Mouse (Mus musculus): ENCODE measurements around the gene Krt28. TPM values are rescaled to one million over a fixed set of nuclear protein-coding genes. Genes with fewer than 3 reads are reported as not detected.

Gene Krt28
- polyA plus RNA-seq, 1 experiment from 2014 or later, result 0.20 TPM

DNA sequence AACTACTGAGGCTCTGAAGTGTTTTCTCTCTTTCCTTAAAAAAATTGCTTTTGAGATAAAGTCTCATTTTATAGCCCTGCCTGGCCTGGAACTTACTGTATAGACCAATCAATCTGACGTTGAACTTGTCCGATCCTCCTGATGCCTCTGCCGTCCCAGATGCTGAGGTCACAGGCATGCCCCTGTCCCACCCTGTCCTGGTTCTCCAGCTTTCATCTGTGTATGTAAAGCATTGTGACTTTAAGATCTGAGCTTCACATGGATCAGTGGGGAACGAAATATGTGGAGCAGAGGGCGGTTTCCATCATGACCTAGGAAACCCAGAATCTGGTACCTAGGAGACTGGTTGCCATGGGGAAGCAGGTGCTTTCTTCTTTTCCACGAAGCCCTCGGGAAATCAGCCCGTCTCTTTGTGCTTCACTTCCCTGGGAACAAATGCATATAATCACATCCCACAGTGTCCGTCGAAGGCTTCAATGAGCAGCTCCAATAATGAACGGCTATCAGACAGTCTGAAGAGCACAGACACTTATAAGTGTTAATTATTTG lies 35.3 kb downstream of the Krt28 start:
- H3K27ac ChIP-seq, result no peak overlapping the region
- DNase-seq (ENCODE audit: low spot score), result no peak
- no peak overlapping the region for H3K4me3 ChIP-seq
- 84% methylated on average over 11 of the region's 11 CpGs for WGBS
- no peaks in the 10 kb centered on the region for H3K36me3 ChIP-seq
- H3K27me3 ChIP-seq (ENCODE audit: low read depth, poor library complexity, severe bottlenecking), result no peaks in the 10 kb centered on the region
- no peaks in the 10 kb centered on the region for H3K9me3 ChIP-seq (replicated peaks)
- H3K4me1 ChIP-seq, result no peaks in the 10 kb centered on the region

DNA sequence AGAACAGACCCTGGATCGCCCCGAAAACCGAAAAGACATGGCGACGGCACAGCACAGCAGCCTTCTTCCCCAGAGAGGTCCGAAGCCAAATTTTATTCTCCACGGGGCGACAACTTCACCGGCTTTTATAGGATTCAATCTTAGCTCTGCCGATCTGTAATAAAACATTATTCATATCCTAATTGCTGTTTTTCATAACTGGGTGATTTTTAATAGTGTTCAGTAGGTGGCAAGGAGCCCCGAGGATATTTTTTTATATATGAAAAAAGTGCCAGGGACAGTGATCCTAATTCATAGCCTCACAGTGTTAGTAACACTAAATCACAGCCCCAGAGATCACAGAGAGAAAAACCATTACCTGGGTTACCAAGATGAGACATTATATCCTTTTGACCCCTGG lies 36.8 kb downstream of the Krt28 start, which contains the start of gene Krt26:
Gene Krt26, minus strand, starts transcription at position 101 of the 400 bp plus-strand sequence.
- no peak for DNase-seq (ENCODE audit: low spot score)
- 93% methylated on average over 11 of the region's 11 CpGs for WGBS
- H3K4me1 ChIP-seq, result no peaks in the 10 kb centered on the region
- H3K36me3 ChIP-seq, result no peaks in the 10 kb centered on the region
- H3K4me3 ChIP-seq, result no peak within 1 kb of the TSS
- H3K27me3 ChIP-seq (ENCODE audit: low read depth, poor library complexity, severe bottlenecking), result no peaks in the 10 kb centered on the region
- no peaks in the 10 kb centered on the region for H3K9me3 ChIP-seq (replicated peaks)
- no peak within 1 kb of the TSS for H3K27ac ChIP-seq

DNA sequence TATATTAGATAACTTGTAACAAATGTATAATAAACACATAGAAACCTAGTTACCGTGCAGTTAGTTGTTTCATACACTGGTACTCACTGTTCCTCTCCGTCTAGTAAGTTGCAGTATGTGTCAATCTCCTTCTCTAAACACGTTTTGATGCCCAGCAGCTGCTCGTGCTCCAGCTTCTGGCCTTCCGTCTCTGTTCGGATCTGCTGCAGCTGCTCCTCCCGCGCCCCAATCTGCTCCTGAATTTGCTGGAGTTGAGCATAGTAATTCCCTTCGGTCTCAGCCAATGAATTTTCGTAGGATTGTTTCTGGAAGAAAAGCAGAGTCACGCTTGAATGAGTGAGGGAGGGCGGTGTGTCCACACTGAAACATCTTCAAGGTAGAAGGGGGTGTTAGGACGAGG lies 41.3 kb downstream of the Krt28 start:
- Histone ChIP-seq H3K36me3 (no peaks in the 10 kb centered on the region), H3K4me1 (no peaks in the 10 kb centered on the region), H3K27me3 (ENCODE audit: low read depth, poor library complexity, severe bottlenecking) (no peaks in the 10 kb centered on the region), H3K9me3 (replicated peaks) (no peaks in the 10 kb centered on the region), H3K4me3 (no peak overlapping the region), H3K27ac (no peak overlapping the region)
- WGBS, result 88% methylated on average over 13 of the region's 13 CpGs
- DNase-seq (ENCODE audit: low spot score), result no peak

DNA sequence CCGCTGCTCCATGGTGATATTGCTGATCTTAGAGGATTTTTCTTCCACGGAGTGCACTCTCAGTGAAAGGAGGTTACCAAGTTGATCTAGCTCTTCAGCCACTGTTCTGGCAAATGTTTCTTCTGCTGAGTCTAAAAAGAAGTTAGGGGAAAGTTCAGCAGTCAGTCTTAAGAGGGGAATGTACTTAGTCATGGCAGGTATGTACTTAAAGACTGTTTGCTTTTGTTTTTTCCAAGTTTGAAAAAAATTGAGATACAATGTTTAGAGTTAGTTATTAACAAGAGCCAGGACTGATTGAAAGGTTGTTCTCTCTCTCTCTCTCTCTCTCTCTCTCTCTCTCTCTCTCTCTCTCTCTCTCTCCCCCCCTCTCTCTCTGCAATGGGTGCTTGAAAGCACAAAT lies 45.0 kb downstream of the Krt28 start:
- Histone ChIP-seq H3K4me1 (0 out of 2 replicates have a peak, but pooled peaks cover 6% of the 10 kb centered on the region), H3K27me3 (ENCODE audit: low read depth, poor library complexity, severe bottlenecking) (no peaks in the 10 kb centered on the region), H3K9me3 (replicated peaks) (no peaks in the 10 kb centered on the region), H3K36me3 (no peaks in the 10 kb centered on the region), H3K4me3 (no peak overlapping the region), H3K27ac (no peak overlapping the region)
- no peak for DNase-seq (ENCODE audit: low spot score)
- WGBS, result 78% methylated on average over 2 of the region's 2 CpGs

DNA sequence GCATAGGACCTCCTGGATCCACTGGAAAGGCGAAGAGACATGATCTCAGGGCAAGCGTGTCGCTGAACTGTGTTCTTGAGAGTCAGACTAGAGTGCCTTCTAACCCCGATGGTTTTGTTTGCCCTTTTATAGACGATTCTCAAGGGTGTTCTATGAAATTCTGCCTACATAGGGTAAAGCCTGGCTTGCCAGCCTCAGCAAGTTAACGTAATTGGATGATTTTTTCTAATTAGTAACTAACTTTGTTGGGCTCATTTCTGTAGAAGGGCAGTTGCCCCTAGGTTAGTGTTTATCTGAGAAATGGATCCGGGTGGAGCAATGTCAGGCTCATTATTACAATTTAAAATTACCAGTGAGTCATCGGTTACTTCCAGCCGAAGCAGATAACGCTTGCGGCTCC lies 51.9 kb downstream of the Krt28 start, which contains the start of gene Krt25:
Gene Krt25, minus strand, starts transcription at position 101 of the 400 bp plus-strand sequence.
- no peaks in the 10 kb centered on the region for H3K27me3 ChIP-seq (ENCODE audit: low read depth, poor library complexity, severe bottlenecking)
- H3K4me1 ChIP-seq, result 0 out of 2 replicates have a peak, but pooled peaks cover 6% of the 10 kb centered on the region
- WGBS, result 94% methylated on average over 11 of the region's 11 CpGs
- H3K36me3 ChIP-seq, result no peaks in the 10 kb centered on the region
- no peak for DNase-seq (ENCODE audit: low spot score)
- H3K9me3 ChIP-seq (replicated peaks), result no peaks in the 10 kb centered on the region
- no peak within 1 kb of the TSS for H3K27ac ChIP-seq
- no peak within 1 kb of the TSS for H3K4me3 ChIP-seq

DNA sequence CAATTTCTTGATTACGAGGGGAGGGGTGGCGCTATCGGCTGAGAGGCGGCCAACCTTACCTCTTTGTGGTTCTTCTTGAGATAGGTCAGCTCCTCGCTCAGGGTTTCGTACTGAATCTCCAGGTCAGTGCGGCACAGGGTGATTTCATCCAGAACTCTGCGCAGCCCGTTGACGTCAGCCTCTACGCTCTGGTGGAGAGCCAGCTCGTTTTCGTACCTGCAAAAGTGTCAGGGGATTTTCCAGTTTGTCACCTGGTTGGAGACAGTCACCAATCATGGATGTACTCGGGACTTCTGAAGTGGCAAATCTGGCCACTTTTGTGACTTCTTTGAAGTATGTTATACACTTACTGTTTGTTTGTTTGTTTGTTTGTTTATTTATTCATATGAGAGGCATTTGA lies 53.6 kb downstream of the Krt28 start:
- no peak for DNase-seq (ENCODE audit: low spot score)
- Histone ChIP-seq H3K4me1 (no peaks in the 10 kb centered on the region), H3K27ac (no peak overlapping the region), H3K9me3 (replicated peaks) (no peaks in the 10 kb centered on the region), H3K27me3 (ENCODE audit: low read depth, poor library complexity, severe bottlenecking) (no peaks in the 10 kb centered on the region), H3K36me3 (no peaks in the 10 kb centered on the region), H3K4me3 (no peak overlapping the region)
- 90% methylated on average over 14 of the region's 14 CpGs for WGBS

DNA sequence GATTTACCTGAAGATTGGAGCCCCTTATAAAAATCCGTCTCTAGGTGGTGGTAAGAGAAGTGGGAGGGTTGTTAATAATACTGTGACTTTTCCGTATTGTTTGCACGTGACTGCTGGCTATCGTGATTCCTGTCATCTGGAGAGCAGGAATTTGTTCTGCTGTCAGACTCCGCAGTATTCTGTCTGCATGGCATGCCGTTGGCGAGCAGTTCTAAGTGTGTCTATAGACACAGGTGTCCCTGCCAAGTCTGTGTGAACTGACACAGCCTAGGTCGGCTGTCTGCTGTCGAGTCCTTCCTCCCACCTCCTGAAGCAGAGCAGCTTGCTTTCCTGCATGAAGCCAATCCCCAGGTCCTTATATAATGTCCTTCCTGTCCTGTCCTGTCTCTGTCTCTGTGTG lies 55.6 kb downstream of the Krt28 start:
- H3K27me3 ChIP-seq (ENCODE audit: low read depth, poor library complexity, severe bottlenecking), result no peaks in the 10 kb centered on the region
- DNase-seq (ENCODE audit: low spot score), result no peak

DNA sequence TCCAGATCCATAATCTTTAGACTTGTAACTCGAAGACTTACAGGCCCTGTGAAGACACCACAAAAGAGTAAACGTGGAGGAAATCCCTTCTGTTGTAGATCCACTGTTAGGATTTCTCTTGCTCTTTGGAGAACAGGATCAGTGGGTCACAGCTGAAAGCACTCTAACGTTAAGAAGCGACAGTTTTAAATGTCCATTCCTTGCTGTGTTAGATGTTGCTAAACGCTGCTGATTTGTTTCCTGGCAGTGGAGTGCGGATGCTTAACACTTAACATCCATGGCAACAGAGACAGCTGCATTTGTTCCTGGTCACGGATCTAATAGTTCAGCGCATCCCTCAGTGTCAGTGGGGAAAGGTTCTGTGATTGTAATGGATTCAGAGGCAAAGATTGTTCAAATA lies 58.2 kb downstream of the Krt28 start:
- H3K36me3 ChIP-seq, result no peaks in the 10 kb centered on the region
- no peaks in the 10 kb centered on the region for H3K4me1 ChIP-seq
- no peak for DNase-seq (ENCODE audit: low spot score)
- no peak overlapping the region for H3K27ac ChIP-seq
- WGBS, result 80% methylated on average over 8 of the region's 8 CpGs
- H3K4me3 ChIP-seq, result no peak overlapping the region
- H3K27me3 ChIP-seq (ENCODE audit: low read depth, poor library complexity, severe bottlenecking), result no peaks in the 10 kb centered on the region
- H3K9me3 ChIP-seq (replicated peaks), result no peaks in the 10 kb centered on the region

More for the DNA sequence above, 55.6 kb downstream of the Krt28 start:
- Histone ChIP-seq H3K36me3 (no peaks in the 10 kb centered on the region), H3K27ac (no peak overlapping the region), H3K4me3 (no peak overlapping the region), H3K9me3 (replicated peaks) (no peaks in the 10 kb centered on the region), H3K4me1 (no peaks in the 10 kb centered on the region)
- WGBS, result 82% methylated on average over 9 of the region's 9 CpGs

Other genes with a start within 250 kb of the Krt28 start
- gene Ccr7, start 219.8 kb downstream of the Krt28 start, polyA plus RNA-seq (2016; fragmentation: Nextera tagmentation; extraction: Ambion mirVana), result 0.82 and 1.3 TPM in 2 replicates
- gene Smarce1, start 143.9 kb downstream of the Krt28 start, polyA plus RNA-seq (2016; fragmentation: Nextera tagmentation; extraction: Ambion mirVana), result 352 and 394 TPM in 2 replicates
- 0.20 and 0.25 TPM in 2 replicates for gene Krt222, start 130.8 kb downstream of the Krt28 start, polyA plus RNA-seq (2016; fragmentation: Nextera tagmentation; extraction: Ambion mirVana)
- 0.23 TPM in 1 of 2 replicates, not detected in the other for gene Krt24, start 89.6 kb downstream of the Krt28 start, polyA plus RNA-seq (2016; fragmentation: Nextera tagmentation; extraction: Ambion mirVana)
- not detected in 2 replicates for gene Krt25, start 52.0 kb downstream of the Krt28 start, polyA plus RNA-seq (2016; fragmentation: Nextera tagmentation; extraction: Ambion mirVana)
- not detected in 2 replicates for gene Krt26, start 36.9 kb downstream of the Krt28 start, polyA plus RNA-seq (2016; fragmentation: Nextera tagmentation; extraction: Ambion mirVana)
- not detected in 2 replicates for gene Krt27, start 23.8 kb downstream of the Krt28 start, polyA plus RNA-seq (2016; fragmentation: Nextera tagmentation; extraction: Ambion mirVana)
- 18.7 and 20.5 TPM in 2 replicates for gene Krt10, start 14.5 kb upstream of the Krt28 start, polyA plus RNA-seq (2016; fragmentation: Nextera tagmentation; extraction: Ambion mirVana)
- gene Krt12, start 47.4 kb upstream of the Krt28 start, polyA plus RNA-seq (2016; fragmentation: Nextera tagmentation; extraction: Ambion mirVana), result not detected in 2 replicates
- gene Krt20, start 63.2 kb upstream of the Krt28 start, polyA plus RNA-seq (2016; fragmentation: Nextera tagmentation; extraction: Ambion mirVana), result 0.26 and 0.59 TPM in 2 replicates
- 0.81 and 1.4 TPM in 2 replicates for gene Krt23, start 118.2 kb upstream of the Krt28 start, polyA plus RNA-seq (2016; fragmentation: Nextera tagmentation; extraction: Ambion mirVana)
- 0.16 and 0.20 TPM in 2 replicates for gene Krt39, start 146.4 kb upstream of the Krt28 start, polyA plus RNA-seq (2016; fragmentation: Nextera tagmentation; extraction: Ambion mirVana)
- not detected in 2 replicates for gene Krt40, start 168.3 kb upstream of the Krt28 start, polyA plus RNA-seq (2016; fragmentation: Nextera tagmentation; extraction: Ambion mirVana)
- not detected in 2 replicates for gene Krtap3-3, start 176.0 kb upstream of the Krt28 start, polyA plus RNA-seq (2016; fragmentation: Nextera tagmentation; extraction: Ambion mirVana)
- gene Krtap3-2, start 181.9 kb upstream of the Krt28 start, polyA plus RNA-seq (2016; fragmentation: Nextera tagmentation; extraction: Ambion mirVana), result not detected in 2 replicates
- not detected in 2 replicates for gene Gm11939, start 184.6 kb upstream of the Krt28 start, polyA plus RNA-seq (2016; fragmentation: Nextera tagmentation; extraction: Ambion mirVana)
- not detected in 2 replicates for gene Krtap3-1, start 191.7 kb upstream of the Krt28 start, polyA plus RNA-seq (2016; fragmentation: Nextera tagmentation; extraction: Ambion mirVana)
- gene Krtap1-5, start 206.1 kb upstream of the Krt28 start, polyA plus RNA-seq (2016; fragmentation: Nextera tagmentation; extraction: Ambion mirVana), result not detected in 2 replicates
- not detected in 2 replicates for gene Krtap1-4, start 208.8 kb upstream of the Krt28 start, polyA plus RNA-seq (2016; fragmentation: Nextera tagmentation; extraction: Ambion mirVana)
- gene Krtap1-3, start 216.4 kb upstream of the Krt28 start, polyA plus RNA-seq (2016; fragmentation: Nextera tagmentation; extraction: Ambion mirVana), result not detected in 2 replicates
- gene Krtap9-3, start 223.2 kb upstream of the Krt28 start, polyA plus RNA-seq (2016; fragmentation: Nextera tagmentation; extraction: Ambion mirVana), result not detected in 2 replicates
- not detected in 2 replicates for gene Gm11938, start 228.4 kb upstream of the Krt28 start, polyA plus RNA-seq (2016; fragmentation: Nextera tagmentation; extraction: Ambion mirVana)
- gene Gm11937, start 235.3 kb upstream of the Krt28 start, polyA plus RNA-seq (2016; fragmentation: Nextera tagmentation; extraction: Ambion mirVana), result not detected in 2 replicates
- gene Krtap2-4, start 239.9 kb upstream of the Krt28 start, polyA plus RNA-seq (2016; fragmentation: Nextera tagmentation; extraction: Ambion mirVana), result not detected in 2 replicates
- not detected in 2 replicates for gene Gm11562, start 245.5 kb upstream of the Krt28 start, polyA plus RNA-seq (2016; fragmentation: Nextera tagmentation; extraction: Ambion mirVana)

Data from limb, embryonic 10.5 days (tissue).